Mouse (Mus musculus): ENCODE results near the gene Nrarp. TPM values are rescaled to one million over a fixed set of nuclear protein-coding genes. Genes with fewer than 3 reads are reported as not detected.
A peak's percentile ranks its signal among the peaks of the same experiment; 100 is the strongest.

Gene Nrarp
- total RNA-seq, 2 experiments from 2014 or later = 43.0 to 50.3 TPM

DNA sequence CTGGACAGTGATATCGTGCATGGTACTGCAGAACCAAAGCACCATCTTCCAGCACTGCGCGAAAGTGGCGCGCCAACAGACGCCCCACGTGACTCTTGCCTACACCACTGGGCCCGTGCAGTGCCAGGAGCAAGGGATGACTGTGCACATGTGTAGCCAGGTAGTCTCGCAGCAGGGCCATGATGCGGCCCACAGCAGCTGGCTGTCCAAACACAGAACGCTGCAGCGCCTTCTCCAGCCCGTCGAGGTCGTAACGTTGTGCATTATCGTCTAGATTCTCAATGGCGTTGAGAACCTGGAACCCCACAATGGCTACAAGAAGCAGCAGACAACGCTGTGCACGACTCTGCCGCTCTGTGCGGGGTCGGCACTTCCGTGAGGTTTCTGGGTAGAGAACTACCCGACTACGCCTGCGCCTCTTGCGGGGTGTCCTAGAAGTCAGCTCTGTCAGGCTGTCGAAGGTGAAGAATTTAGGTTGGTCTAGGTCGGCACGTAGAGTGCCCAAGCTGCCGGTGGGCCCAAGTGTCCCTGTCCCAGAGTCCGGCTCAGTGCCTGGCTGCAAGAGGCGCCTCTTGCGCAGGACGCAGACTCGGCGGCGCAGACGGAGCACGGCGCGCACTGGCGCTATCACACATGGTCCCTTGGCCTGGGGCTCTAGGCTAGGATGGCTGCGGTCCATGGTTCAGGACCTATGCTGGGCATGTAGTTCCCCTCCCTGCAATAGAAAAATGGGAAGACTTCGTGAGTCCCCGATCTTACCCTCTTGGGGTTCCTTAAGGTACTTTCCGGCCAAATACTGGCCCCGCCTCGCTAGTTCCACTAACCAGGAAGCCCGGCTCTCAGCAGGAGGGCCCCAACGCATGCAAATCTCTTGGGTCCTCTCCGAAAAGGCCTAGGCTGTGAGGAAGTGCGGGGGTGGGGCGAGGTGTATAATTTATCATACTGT lies 14.9 kb downstream of the Nrarp start:
- no peak for DNase-seq (ENCODE audit: low spot score in 2 of 2)

DNA sequence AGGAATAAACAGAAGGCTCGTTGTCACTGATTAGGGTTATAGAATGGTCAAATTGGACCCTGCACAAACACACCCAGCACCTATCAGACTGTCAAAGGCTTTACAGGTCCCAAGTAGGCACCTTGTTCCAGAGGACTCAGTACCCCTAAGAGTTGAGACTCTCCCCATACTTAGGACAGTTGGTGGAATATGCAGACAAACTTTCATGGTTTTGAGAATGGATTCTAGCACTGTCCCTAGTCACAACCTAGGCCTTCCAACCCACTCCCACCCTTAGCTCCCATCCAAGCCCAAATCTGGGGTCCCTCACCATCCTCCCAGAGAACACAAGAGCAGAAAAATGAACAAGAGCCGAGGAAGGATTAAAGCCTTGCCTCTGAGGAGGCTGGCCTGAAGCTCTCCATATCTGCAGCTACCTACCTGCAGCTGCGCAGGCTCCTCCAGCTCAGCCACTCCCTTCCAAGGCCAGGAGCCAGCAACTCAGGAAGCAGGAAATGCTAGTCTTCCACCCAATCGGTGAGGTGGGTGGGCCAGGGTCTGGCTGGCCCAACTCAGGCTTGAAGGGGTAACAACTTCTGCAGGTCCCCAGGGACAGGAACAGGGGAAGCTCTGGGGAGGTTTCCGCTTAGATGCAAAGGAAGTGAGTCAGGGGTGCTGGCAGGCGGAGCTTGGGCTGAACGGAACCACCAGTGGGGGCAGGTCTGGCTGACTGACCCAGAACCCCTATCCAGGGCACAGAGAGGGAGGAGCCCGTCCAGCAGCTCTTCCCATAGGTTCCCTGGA lies 15.8 kb downstream of the Nrarp start, which contains the start of gene Tor4a:
Tor4a (minus strand) TSS at position 715 of the 783 bp plus-strand sequence.
- DNase-seq (ENCODE audit: low spot score in 2 of 2) = peak in 1 of 2 experiments; percentile 33

GRCm38 (mm10) chr2:25197191-25197590 lies 16.6 kb downstream of the Nrarp start:
- no peak for DNase-seq (ENCODE audit: low spot score in 2 of 2)

GRCm38 (mm10) chr2:25197946-25198345 lies 17.4 kb downstream of the Nrarp start:
- no peak for DNase-seq (ENCODE audit: low spot score in 2 of 2)

DNA sequence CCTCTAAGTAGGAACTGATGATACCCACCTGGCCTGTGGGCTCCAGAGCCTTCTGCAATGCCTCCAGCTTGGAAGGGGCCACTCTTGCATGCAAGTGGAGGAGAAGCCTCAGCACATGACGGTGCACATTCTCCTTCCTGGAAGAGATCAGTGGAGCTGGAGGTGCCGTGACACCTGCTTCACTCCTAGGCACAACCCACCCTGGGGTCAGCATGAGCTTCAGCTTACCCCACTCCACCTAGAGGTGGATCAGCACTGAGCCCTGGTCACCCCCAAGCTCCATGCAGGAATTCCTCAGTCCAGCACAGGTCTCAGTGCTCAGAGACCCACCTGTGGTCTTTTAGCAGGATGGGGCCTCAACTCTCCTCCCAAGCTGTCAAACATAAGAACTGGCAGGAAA lies 20.1 kb downstream of the Nrarp start:
- DNase-seq (ENCODE audit: low spot score in 2 of 2) = no peak

DNA sequence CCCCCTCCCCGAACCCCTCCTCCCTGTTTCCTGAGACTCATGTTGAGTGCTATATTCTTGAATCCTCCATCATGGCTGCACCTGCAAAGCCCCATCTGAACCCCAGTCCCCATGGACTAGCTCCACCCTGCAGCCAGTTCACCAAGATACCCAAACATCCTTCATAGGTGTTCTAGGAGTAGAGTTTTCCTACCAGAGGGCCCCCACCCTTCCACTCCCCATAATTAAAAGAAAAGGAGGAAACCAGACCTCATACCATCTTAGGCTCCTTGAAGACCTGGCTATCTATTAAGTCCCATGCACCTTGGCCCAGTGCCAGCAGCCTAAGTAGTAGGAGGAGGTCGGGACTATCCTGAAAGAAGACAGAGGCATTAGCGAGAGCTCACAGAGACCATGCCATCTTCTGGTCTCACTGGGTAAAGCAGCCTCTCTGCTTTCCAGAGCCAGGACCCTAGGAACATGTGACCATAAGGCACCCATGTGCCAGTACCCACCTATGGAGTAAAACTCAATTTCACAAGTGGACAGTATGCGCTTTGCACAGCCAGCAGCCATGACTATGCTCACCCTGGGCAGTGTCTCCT lies 23.2 kb downstream of the Nrarp start:
- DNase-seq (ENCODE audit: low spot score in 2 of 2) = no peak

GRCm38 (mm10) chr2:25207593-25207992 lies 27.0 kb downstream of the Nrarp start:
- no peak for DNase-seq (ENCODE audit: low spot score in 2 of 2)

DNA sequence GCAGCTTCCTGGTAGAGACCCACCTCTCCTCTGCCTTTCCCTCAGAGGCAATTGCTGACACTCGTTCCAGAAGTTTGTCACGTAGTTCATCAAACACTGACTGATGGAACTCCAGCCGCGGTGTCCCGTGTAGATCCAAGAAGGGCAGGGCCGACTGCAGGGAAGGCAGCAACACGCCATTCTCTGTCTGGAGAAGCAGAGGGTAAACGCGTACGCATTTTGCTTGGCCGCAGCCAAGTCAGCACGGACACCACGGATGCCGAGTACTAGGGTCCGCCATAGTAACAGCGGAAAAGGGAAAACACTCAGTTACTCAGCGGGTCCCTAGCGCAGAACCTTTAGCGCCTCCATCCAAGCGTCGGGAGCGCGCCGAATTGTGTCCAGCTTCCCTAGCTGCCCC lies 30.1 kb downstream of the Nrarp start:
- no peak for DNase-seq (ENCODE audit: low spot score in 2 of 2)

DNA sequence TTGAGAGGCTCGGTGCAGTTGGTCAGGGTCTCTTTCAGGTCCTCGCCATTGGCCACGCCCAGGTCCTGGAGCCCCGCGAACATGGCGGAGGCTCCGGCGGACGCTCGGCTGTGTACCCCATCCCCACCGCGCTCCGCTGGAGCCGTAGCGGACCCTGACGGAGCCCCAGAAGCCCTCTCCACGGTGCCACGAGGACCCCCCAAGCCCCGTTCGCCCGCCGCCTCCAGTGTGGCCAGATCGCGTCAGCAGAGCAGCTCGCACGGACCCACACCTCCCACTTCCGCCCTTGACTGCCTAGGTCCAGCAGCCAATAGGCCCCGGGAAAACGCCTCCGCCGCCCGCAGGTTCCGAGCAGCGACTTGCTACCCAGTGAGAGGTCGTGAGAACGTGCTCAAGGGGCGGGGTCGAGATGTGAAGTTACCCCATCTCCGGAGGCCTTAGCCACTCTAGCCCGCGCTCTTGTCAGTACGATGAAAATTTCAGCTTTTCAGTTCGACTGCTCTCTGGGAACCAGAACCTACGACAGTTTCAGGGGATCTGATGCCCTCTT lies 30.6 kb downstream of the Nrarp start, which contains the start of gene Nelfb:
Nelfb (minus strand) TSS at position 369 of the 550 bp plus-strand sequence.
- DNase-seq (ENCODE audit: low spot score in 2 of 2) = peak; percentile 87 to 90

DNA sequence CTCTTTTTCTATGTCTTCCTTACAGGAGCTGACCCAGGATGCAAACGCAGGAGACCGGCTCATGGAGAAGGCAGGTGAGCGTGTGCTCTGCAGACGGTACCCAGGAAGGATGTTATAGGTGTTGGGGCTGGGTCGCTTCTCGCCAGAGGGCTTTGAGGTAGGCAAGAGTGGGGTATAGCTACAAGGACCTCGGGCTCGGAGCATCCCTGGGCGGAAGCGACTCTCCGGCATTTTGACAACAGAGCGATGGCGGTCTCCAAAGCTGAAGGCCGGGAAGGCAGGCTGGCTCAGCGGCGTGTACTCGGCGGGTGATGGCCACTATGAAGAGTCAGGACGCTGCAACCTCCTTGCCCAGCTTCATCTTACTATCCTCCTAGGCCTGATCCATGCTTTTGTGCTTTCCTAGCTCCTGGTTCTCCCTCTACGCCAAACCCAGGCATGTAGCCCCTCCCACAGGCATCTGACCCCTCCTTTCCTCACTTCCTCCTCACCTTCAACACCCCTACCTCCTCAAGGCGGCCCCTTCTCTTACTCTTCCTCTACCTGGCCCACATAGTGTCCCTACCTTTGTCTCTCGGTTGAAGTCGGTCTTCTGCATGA lies 32.8 kb downstream of the Nrarp start:
- DNase-seq (ENCODE audit: low spot score in 2 of 2) = no peak

DNA sequence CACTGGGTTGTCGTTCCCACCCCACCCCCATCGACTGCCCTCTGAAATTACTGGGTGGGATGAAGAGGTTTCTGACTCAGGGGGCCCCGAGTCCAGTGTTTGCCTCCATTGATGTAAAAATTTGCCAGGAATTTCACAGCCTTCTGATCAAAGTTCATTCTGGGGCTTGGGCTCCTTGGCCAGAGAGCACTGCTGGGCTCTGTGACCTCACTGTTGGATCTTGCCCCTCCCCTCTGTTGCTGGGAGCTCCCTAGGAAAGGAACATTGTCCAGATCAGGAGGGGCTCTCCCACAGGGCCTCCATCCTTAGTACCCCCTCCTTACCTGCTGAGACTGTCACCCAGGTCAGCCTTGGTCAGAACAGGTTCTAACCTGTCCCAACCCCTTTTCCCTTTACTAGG lies 33.9 kb downstream of the Nrarp start, which contains the start of gene Stpg3:
Stpg3 (minus strand) TSS at position 194 of the 400 bp plus-strand sequence.
- no peak for DNase-seq (ENCODE audit: low spot score in 2 of 2)

DNA sequence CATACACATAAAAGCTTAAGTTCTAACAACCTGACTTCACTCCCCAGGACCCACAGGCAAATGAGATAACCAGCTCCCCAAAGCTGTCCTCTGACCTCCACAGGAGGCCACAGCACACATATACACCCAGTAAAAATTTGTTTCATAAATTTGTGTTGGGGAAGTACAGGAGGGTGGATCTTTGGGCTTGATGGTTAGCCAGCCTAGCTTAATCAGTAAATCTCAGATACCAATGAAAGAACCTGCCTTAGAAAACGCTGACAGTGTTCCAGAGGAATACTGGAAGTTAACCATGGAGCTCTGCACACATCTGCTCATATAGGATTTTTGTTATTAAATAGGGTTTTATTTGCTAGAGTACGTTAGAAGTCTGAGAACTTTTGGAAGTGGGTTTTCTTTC lies 37.1 kb downstream of the Nrarp start:
- DNase-seq (ENCODE audit: low spot score in 2 of 2) = no peak

DNA sequence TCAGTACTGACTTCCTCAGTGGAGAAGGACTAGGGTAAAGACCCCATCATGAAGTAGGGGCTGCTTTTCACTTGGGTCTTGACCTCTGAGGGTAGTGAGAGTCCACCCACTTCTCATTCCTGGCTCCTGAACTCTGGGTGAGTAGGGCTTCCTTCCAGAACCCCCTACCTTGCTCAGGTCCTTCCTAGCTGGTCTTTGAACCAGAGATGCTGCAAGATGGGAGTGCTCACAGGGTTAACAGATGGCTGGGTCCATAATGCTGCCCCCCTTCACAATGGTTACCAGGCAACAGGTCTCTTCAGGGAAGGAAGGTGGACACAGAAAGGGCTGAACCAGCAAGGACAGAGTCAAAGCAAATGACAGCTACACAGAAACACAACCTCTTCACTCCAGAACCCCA lies 37.9 kb downstream of the Nrarp start, which contains the start of gene Fam166a:
Fam166a (plus strand) TSS at position 301 of the 400 bp plus-strand sequence.
- DNase-seq (ENCODE audit: low spot score in 2 of 2) = no peak

DNA sequence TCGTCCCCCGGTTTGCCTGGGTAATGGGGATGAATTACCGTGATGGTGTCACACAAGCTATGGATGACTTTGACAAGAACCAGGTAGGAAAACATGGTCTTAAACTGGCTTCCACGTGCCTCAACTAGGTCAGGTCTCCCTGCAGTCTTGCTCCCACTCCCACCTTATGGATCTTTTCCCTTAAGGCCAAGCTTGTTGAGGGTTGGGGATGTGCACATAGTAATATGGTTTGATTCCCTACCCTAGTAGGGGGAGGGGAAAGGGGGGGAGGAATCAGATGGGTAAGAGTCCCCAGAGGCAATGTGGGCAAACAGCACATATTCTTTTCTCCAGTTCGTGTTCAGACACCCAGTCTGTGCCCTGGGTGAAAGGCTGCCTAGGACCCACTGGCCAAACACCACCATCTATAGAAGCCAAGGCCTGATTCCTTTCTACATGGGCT lies 40.8 kb downstream of the Nrarp start:
- no peak for DNase-seq (ENCODE audit: low spot score in 2 of 2)

DNA sequence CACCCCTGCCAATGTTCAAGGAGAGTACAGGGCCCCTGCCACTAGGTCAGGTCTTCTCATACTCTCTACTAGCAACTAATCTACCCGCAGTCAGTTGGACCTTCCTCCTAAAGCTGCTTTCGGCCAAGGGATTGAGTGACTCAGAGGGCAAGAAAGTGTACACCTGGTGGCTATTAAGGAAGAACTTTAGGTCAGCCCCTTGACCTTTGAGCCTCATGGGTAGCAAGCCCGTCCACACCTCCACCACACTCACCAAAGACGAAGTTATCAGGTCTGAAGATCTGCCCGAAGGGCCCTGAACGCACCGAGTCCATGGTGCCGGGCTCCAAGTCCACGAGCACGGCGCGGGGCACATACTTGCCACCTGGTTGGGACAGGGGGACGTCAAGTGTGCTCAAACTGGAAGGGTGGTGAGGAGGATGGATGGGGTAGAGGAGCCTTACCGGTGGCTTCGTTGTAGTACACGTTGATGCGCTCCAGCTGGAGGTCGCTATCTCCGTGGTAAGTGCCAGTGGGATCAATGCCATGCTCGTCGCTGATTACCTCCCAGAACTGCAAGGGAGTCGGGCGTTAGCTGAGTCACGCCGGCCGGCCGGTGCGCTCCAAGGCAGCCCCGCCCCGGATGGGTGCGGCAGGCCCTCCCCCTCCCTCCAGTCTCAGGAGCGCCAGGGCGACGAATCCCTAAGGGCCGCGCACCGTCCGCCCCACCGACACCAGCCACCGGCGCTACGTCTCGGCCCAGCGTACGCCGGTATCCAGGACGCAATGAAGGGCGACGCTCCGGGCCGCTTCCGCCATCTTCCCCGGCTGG lies 43.3 kb downstream of the Nrarp start:
- DNase-seq (ENCODE audit: low spot score in 2 of 2) = peak in 1 of 2 experiments; percentile 58

- DNase-seq (ENCODE audit: low spot score in 2 of 2) = no peak
Observed at GRCm38 (mm10) chr2:25224492-25224765, 43.9 kb downstream of the Nrarp start, which contains the start of gene Tubb4b. Gene Tubb4b, minus strand, starts transcription at chr2:25224702.

DNA sequence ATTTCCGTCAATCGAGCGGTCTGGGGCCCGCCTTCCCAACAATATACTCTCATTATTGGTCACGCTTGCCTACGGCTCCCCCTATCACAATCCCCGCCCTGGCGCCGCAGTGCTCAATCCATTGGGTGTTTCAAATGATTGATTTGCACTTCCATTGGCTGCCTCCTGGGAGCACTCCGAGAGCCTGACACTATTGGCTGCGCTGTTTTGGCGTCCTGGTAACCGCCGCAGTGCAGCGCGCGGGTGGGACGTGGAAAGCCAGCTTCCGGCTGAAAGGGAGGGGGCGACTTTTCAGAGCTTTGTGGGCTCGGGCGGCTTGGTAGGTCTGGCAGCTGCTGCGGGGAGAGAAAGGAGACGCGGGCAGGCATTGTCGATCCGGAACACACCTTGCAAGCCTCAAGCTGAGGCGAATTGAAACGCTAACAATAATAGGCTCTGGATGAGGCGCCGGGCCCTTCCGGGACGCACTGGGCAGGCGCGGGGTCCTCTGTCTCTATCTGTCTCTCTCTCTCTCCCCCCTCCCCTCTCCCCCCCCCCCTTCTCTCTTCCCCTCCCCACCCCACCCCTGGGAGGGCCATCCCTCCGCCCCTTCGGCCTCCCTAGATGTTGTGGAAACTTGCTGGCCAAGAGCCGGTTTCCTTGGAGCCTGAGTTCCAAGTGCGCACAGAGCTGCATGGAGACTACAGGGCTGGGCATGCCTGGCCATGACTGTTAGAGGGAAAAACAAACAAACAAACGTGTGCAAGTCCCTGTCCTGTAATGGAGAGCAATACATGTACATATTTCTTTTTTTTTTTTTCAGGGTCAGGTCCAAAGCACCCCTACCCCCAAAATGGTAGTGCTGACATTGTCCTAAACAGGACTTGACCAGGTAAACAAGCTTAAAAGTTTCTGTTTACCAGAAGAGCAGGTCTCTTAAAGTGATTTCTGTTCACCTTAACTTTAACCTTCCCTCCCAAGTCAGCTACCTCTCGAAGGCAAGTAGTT lies 44.5 kb downstream of the Nrarp start:
- peak; percentile 97 for DNase-seq (ENCODE audit: low spot score in 2 of 2)

DNA sequence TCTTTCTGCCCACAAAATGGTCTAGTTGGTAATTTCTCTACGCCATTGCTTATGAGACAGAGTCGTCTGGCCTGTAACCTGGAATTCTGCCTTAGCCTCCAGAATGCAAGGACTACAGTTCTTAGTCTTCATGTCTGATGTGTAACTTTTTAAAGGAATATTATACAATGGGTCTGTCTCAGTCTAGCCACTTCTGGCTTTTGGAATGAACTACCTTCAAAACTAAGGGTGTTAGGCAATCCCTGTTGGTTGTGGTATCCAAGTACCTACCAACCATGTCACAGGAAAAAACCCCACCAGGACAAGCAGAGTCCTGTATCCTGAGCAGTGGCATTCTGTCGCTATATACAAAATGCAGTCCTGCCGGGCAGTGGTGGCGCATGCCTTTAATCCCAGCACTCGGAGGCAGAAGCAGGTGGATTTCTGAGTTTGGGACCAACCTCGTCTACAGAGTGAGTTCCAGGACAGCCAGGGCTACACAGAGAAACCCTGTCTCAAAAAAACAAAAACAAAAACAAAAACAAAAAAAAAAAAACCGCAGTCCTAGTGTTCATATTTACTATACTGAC lies 45.3 kb downstream of the Nrarp start:
- no peak for DNase-seq (ENCODE audit: low spot score in 2 of 2)

Data from layer of hippocampus, postnatal 10 days (tissue).